Mouse (Mus musculus): ENCODE results near the gene Gm10309.

DNA sequence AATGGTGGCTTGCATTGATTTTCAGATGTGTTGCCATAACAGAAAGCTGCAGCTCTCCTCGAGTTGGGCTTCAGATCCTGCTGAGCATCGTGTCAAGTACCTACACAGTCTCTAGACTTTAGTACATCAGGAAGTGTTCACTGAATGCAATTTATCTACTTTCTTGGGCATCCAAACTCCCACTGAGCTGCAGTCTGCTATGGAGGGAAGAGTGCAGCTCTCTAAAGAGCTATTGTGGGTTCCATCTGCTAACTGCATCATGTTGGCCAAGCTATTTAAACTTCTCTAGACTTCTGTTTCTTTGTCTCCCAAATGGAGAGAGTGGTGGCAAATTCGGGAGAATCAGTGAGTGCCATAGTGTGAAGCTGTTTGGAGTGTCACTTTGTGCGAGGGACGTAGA lies 11.6 kb upstream of the Gm10309 start:
- TF ChIP-seq ETS1 (conservative IDR thresholded peaks at IDR 0.05; ENCODE audit: low read depth, low read length), result no peak
- TF ChIP-seq MEF2A (IDR thresholded peaks at IDR 0.05; ENCODE audit: borderline replicate concordance, low read depth, low read length), result no peak
- no peak for TF ChIP-seq POLR2A (IDR thresholded peaks at IDR 0.05; ENCODE audit: low read depth, low read length)
- TF ChIP-seq USF1 (IDR thresholded peaks at IDR 0.05; ENCODE audit: low read depth, low read length), result no peak
- TF ChIP-seq MAFK (IDR thresholded peaks at IDR 0.05; ENCODE audit: insufficient replicate concordance, low read length), result no peak
- TF ChIP-seq CTCF (conservative IDR thresholded peaks at IDR 0.05 in 1 of 2, IDR thresholded peaks at IDR 0.05 in 1 of 2; ENCODE audit: low read depth in 2 of 2, low read length in 2 of 2), result no peak
- TF ChIP-seq NRF1 (IDR thresholded peaks at IDR 0.05; ENCODE audit: low read depth, low read length), result no peak
- no peak for TF ChIP-seq CHD1 (IDR thresholded peaks at IDR 0.05; ENCODE audit: low read depth, low read length)
